Mouse (Mus musculus): ENCODE measurements around the gene Gm20388.

- TF ChIP-seq CTCF (IDR thresholded peaks at IDR 0.05; ENCODE audit: borderline replicate concordance, extremely low read depth, insufficient read depth, insufficient read length) (no peak), POLR2A (IDR thresholded peaks at IDR 0.05; ENCODE audit: borderline replicate concordance, extremely low read depth, insufficient read depth, insufficient read length, poor library complexity, severe bottlenecking) (no peak)
Measured at GRCm38 (mm10) chr8:122288344-122288743, 2377.7 kb downstream of the Gm20388 start.

Data from brain, embryonic 14.5 days (tissue).